Mouse (Mus musculus) left cerebral cortex, adult 11 months (tissue): ENCODE results near the gene Hivep1.

Source experiments
- DNase-seq: peaks from one replicate; pipeline ENCODE4 v3.0.0; 2022; ENCODE audit warnings: low spot score

Hivep1 gene

GRCm38 (mm10) chr13:42233741-42234419, 182.1 kb downstream of the Hivep1 start:
- no peak for DNase-seq

GRCm38 (mm10) chr13:42238520-42238919, 186.7 kb downstream of the Hivep1 start:
- no peak for DNase-seq

- no peak for DNase-seq
Observed at GRCm38 (mm10) chr13:42242131-42242530, 190.3 kb downstream of the Hivep1 start.
